Mouse (Mus musculus): ENCODE results near the gene Osbpl7.

- no peak for TF ChIP-seq GATA1 (IDR thresholded peaks at IDR 0.05; ENCODE audit: borderline replicate concordance, low read length)
- TF ChIP-seq FLI1 (IDR thresholded peaks at IDR 0.05; ENCODE audit: low read length): no peak
Observed at GRCm38 (mm10) chr11:97021873-97022484, 28.4 kb upstream of the Osbpl7 start.
